Mouse (Mus musculus) embryonic facial prominence, embryonic 11.5 days (tissue): ENCODE measurements around the gene Tspan18. TPM values are rescaled to one million over a fixed set of nuclear protein-coding genes. Genes with fewer than 3 reads are reported as not detected.

ENCODE experiments used
- ATAC-seq: fragments of 200-750 bp; cut with Nextera tagmentation; replicated peaks from 2 replicates; pipeline ENCODE4 v1.8.0; 2017; ENCODE audit warnings: low read depth; ENCODE audit not compliant: insufficient number of reproducible peaks, low FRiP score, low TSS enrichment
- DNase-seq: peaks from one replicate; pipeline ENCODE4 v3.0.0-alpha.2; 2015; ENCODE audit warnings: low spot score
- H3K27ac ChIP-seq: fragments of 300-500 bp; sonication (generic); replicated peaks from 2 replicates; pipeline ENCODE4 v1.5.1; 2014; ENCODE audit warnings: mild to moderate bottlenecking, low read depth, low read length, control low read depth
- H3K27me3 ChIP-seq: fragments of 300-500 bp; sonication (generic); 2 replicates; pipeline ENCODE4 v1.6.1; 2014; ENCODE audit warnings: mild to moderate bottlenecking, low read length, moderate library complexity, mixed read lengths; ENCODE audit not compliant: control insufficient read depth, insufficient read depth
- H3K36me3 ChIP-seq: fragments of 300-500 bp; sonication (generic); replicated peaks from 2 replicates; pipeline ENCODE4 v1.6.1; 2014; ENCODE audit warnings: low read depth, mild to moderate bottlenecking, low read length, moderate library complexity, mixed read lengths; ENCODE audit not compliant: control insufficient read depth, insufficient read depth
- H3K4me1 ChIP-seq: fragments of 300-500 bp; sonication (generic); 2 replicates; pipeline ENCODE4 v1.6.1; 2014; ENCODE audit warnings: low read length, mixed read lengths; ENCODE audit not compliant: control insufficient read depth, insufficient read depth
- H3K4me2 ChIP-seq: fragments of 300-500 bp; sonication (generic); 2 replicates; pipeline ENCODE4 v1.6.1; 2014; ENCODE audit warnings: low read depth, mild to moderate bottlenecking, control low read depth, low read length, moderate library complexity
- H3K4me3 ChIP-seq: fragments of 300-500 bp; sonication (generic); 2 replicates; pipeline ENCODE4 v1.5.1; 2014; ENCODE audit warnings: low read depth, low read length, control low read depth
- H3K9ac ChIP-seq: fragments of 300-500 bp; sonication (generic); replicated peaks from 2 replicates; pipeline ENCODE4 v1.6.1; 2014; ENCODE audit warnings: mild to moderate bottlenecking, control low read depth, low read length
- H3K9me3 ChIP-seq: fragments of 300-500 bp; sonication (generic); replicated peaks from 2 replicates; pipeline ENCODE4 v1.6.1; 2016; ENCODE audit warnings: mild to moderate bottlenecking, low read length, inconsistent platforms, mixed read lengths; ENCODE audit not compliant: control insufficient read depth
- WGBS: fragments of 180-500 bp; shearing (Covaris S2); extraction: QIAGEN DNeasy Blood & Tissue Kit; methylation state at CpG from one replicate; pipeline ENCODE4 v1.1.7; 2014; 5-methylcytosine and 5-hydroxymethylcytosine counted together
- polyA plus RNA-seq: library from polyadenylated mRNA; unstranded; fragments of >200 nt; fragmentation: Nextera tagmentation; extraction: Ambion mirVana; gene quantifications from 2 replicates; pipeline ENCODE4 v1.2.1, GENCODE M21; 2014

The Tspan18 gene
- polyA plus RNA-seq, 1 experiment from 2014 or later = 21.6 TPM

- Histone ChIP-seq H3K4me3 (no peak overlapping the region), H3K36me3 (no peaks in the 10 kb centered on the region), H3K4me2 (no peak overlapping the region), H3K27ac (no peak overlapping the region), H3K9ac (no peak overlapping the region), H3K4me1 (no peaks in the 10 kb centered on the region), H3K27me3 (no peaks in the 10 kb centered on the region), H3K9me3 (no peaks in the 10 kb centered on the region)
- ATAC-seq (no peak), DNase-seq (no peak)
- WGBS = 48% methylated on average over 7 of the region's 7 CpGs
Observed at GRCm38 (mm10) chr2:93266565-93267169, 67.6 kb downstream of the Tspan18 start.

GRCm38 (mm10) chr2:93262291-93263285 is 71.7 kb downstream of the Tspan18 start:
- H3K4me1 ChIP-seq = no peaks in the 10 kb centered on the region
- no peaks in the 10 kb centered on the region for H3K27me3 ChIP-seq
- no peak overlapping the region for H3K27ac ChIP-seq
- H3K9ac ChIP-seq = no peak overlapping the region
- H3K36me3 ChIP-seq = no peaks in the 10 kb centered on the region
- H3K9me3 ChIP-seq = no peaks in the 10 kb centered on the region
- DNase-seq = no peak
- no peak for ATAC-seq
- no peak overlapping the region for H3K4me2 ChIP-seq
- H3K4me3 ChIP-seq = no peak overlapping the region
- 67% methylated on average over 5 of the region's 5 CpGs for WGBS

GRCm38 (mm10) chr2:93261521-93262290 is 72.6 kb downstream of the Tspan18 start:
- H3K4me1 ChIP-seq = no peaks in the 10 kb centered on the region
- H3K27ac ChIP-seq = no peak overlapping the region
- no peak for DNase-seq

GRCm38 (mm10) chr2:93257634-93258033 is 76.7 kb downstream of the Tspan18 start:
- H3K4me1 ChIP-seq = no peaks in the 10 kb centered on the region
- no peak overlapping the region for H3K27ac ChIP-seq

More at GRCm38 (mm10) chr2:93261521-93262290, 72.6 kb downstream of the Tspan18 start:
- Histone ChIP-seq H3K36me3 (no peaks in the 10 kb centered on the region), H3K4me2 (no peak overlapping the region), H3K4me3 (no peak overlapping the region), H3K9ac (no peak overlapping the region), H3K9me3 (no peaks in the 10 kb centered on the region), H3K27me3 (no peaks in the 10 kb centered on the region)
- 55% methylated on average over 6 of the region's 6 CpGs for WGBS
- no peak; the same call in 1 of the 2 replicates for ATAC-seq

GRCm38 (mm10) chr2:93256735-93257405 is 77.4 kb downstream of the Tspan18 start:
- Histone ChIP-seq H3K4me2 (no peak overlapping the region), H3K4me1 (no peaks in the 10 kb centered on the region), H3K9ac (no peak overlapping the region), H3K9me3 (no peaks in the 10 kb centered on the region), H3K27me3 (no peaks in the 10 kb centered on the region), H3K36me3 (no peaks in the 10 kb centered on the region), H3K4me3 (no peak overlapping the region), H3K27ac (no peak overlapping the region)
- ATAC-seq (no peak), DNase-seq (no peak)
- WGBS = 74% methylated on average over 8 of the region's 8 CpGs

More at GRCm38 (mm10) chr2:93257634-93258033, 76.7 kb downstream of the Tspan18 start:
- H3K27me3 ChIP-seq = no peaks in the 10 kb centered on the region
- DNase-seq = no peak
- 62% methylated on average over 4 of the region's 4 CpGs for WGBS
- no peak for ATAC-seq
- H3K36me3 ChIP-seq = no peaks in the 10 kb centered on the region
- H3K4me2 ChIP-seq = no peak overlapping the region
- no peak overlapping the region for H3K9ac ChIP-seq
- no peaks in the 10 kb centered on the region for H3K9me3 ChIP-seq
- H3K4me3 ChIP-seq = no peak overlapping the region

GRCm38 (mm10) chr2:93252356-93252755 is 81.9 kb downstream of the Tspan18 start:
- no peak overlapping the region for H3K9ac ChIP-seq
- H3K4me2 ChIP-seq = no peak overlapping the region
- WGBS = 44% methylated on average over 9 of the region's 9 CpGs
- H3K9me3 ChIP-seq = no peaks in the 10 kb centered on the region
- ATAC-seq (no peak), DNase-seq (no peak)
- H3K4me1 ChIP-seq = no peaks in the 10 kb centered on the region
- H3K27me3 ChIP-seq = no peaks in the 10 kb centered on the region
- no peak overlapping the region for H3K27ac ChIP-seq
- no peak overlapping the region for H3K4me3 ChIP-seq
- no peaks in the 10 kb centered on the region for H3K36me3 ChIP-seq

GRCm38 (mm10) chr2:93250611-93251010 is 83.7 kb downstream of the Tspan18 start:
- ATAC-seq (no peak), DNase-seq (no peak)
- no peak overlapping the region for H3K9ac ChIP-seq
- no peaks in the 10 kb centered on the region for H3K27me3 ChIP-seq
- no peak overlapping the region for H3K4me3 ChIP-seq
- no peak overlapping the region for H3K4me2 ChIP-seq
- H3K9me3 ChIP-seq = no peaks in the 10 kb centered on the region
- no peaks in the 10 kb centered on the region for H3K4me1 ChIP-seq
- WGBS = 87% methylated on average over 7 of the region's 7 CpGs
- H3K36me3 ChIP-seq = no peaks in the 10 kb centered on the region
- H3K27ac ChIP-seq = no peak overlapping the region
